Mouse (Mus musculus) c-Kit-positive CD71-negative TER-119-negative erythroid progenitor cells, embryonic 14.5 days (primary cell): Measurements from ENCODE around the gene Dse.

Source experiments
- DNase-seq: peaks from one replicate; pipeline ENCODE4 v3.0.0-alpha.2; 2013; ENCODE audit warnings: low read depth

The Dse gene

GRCm38 (mm10) chr10:34128391-34128790, 79.1 kb downstream of the Dse start:
- DNase-seq: no peak

GRCm38 (mm10) chr10:34127392-34128378, 79.8 kb downstream of the Dse start, which contains the start of gene Calhm6:
Gene Calhm6, minus strand, starts transcription at chr10:34127984.
- no peak for DNase-seq

DNA sequence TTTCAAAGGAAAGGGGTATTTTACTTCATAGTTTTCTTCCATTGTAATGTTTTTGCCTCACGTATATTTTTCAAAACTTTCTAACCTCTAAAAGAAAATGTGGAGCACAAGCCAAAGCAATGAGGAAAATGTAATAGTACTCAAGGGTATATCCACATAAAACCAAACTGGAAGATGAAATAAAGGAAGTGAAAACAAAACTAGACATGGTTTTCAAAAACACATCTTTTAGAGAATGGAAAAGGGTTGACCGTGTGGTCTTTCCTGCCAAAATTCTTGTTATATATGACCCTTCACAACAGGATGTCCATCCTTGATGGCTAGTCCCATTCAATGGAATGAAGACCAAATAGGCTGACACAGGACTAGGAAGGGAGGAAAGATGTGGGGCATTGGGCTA, 89.1 kb downstream of the Dse start:
- DNase-seq: no peak

- DNase-seq: no peak
These were observed 89.7 kb downstream of the Dse start for GRCm38 (mm10) chr10:34117770-34118169.

GRCm38 (mm10) chr10:34117131-34117530, 90.4 kb downstream of the Dse start:
- DNase-seq: no peak

GRCm38 (mm10) chr10:34111964-34112738, 95.4 kb downstream of the Dse start:
- DNase-seq: no peak

GRCm38 (mm10) chr10:34110863-34111465, 96.6 kb downstream of the Dse start:
- DNase-seq: no peak
